Mouse (Mus musculus): ENCODE measurements around the gene Shpk. TPM values are rescaled to one million over a fixed set of nuclear protein-coding genes. Genes with fewer than 3 reads are reported as not detected.

Shpk gene
- 2.5 and 2.7 TPM in 2 replicates for polyA plus RNA-seq (2012; rRNA removed)

GRCm38 (mm10) chr11:73199230-73199712 is at the start of gene Shpk:
Gene Shpk, plus strand, starts transcription at chr11:73199460.

GRCm38 (mm10) chr11:73159957-73160810 is 39.1 kb upstream of the Shpk start, which contains the start of gene P2rx5:
Gene P2rx5, plus strand, starts transcription at chr11:73160421.

GRCm38 (mm10) chr11:73176608-73177508 is 22.4 kb upstream of the Shpk start, which contains the start of the genes Emc6 and Tax1bp3:
Gene Emc6, minus strand, starts transcription at chr11:73177037.
Gene Tax1bp3, plus strand, starts transcription at chr11:73177083.

GRCm38 (mm10) chr11:73198603-73199229 is 544 bp upstream of the Shpk start, which contains the start of gene Ctns:
Gene Ctns, minus strand, starts transcription at chr11:73199042.

GRCm38 (mm10) chr11:73233992-73234391 is 34.7 kb downstream of the Shpk start, which contains the start of gene Trpv1:
Gene Trpv1, plus strand, starts transcription at chr11:73234292.

GRCm38 (mm10) chr11:73267267-73267666 is 68.0 kb downstream of the Shpk start, which contains the start of gene Trpv3:
Gene Trpv3, plus strand, starts transcription at chr11:73267388.

Other genes with a start within 250 kb of the Shpk start
- gene Atp2a3, start 238.3 kb upstream of the Shpk start, polyA plus RNA-seq (2012; rRNA removed), result 108 and 126 TPM in 2 replicates
- gene P2rx1, start 200.4 kb upstream of the Shpk start, polyA plus RNA-seq (2012; rRNA removed), result 2.6 and 3.3 TPM in 2 replicates
- 2.8 and 3.7 TPM in 2 replicates for gene Camkk1, start 180.5 kb upstream of the Shpk start, polyA plus RNA-seq (2012; rRNA removed)
- gene Ncbp3, start 151.7 kb upstream of the Shpk start, polyA plus RNA-seq (2012; rRNA removed), result 0.52 and 0.67 TPM in 2 replicates
- 0.28 and 0.52 TPM in 2 replicates for gene Itgae, start 108.9 kb upstream of the Shpk start, polyA plus RNA-seq (2012; rRNA removed)
- gene Haspin, start 61.2 kb upstream of the Shpk start, polyA plus RNA-seq (2012; rRNA removed), result 1.00 and 1.3 TPM in 2 replicates
- gene P2rx5, start 39.0 kb upstream of the Shpk start, polyA plus RNA-seq (2012; rRNA removed), result 0.25 and 0.48 TPM in 2 replicates
- gene Emc6, start 22.4 kb upstream of the Shpk start, polyA plus RNA-seq (2012; rRNA removed), result 24.6 and 59.8 TPM in 2 replicates
- 70.2 and 75.3 TPM in 2 replicates for gene Tax1bp3, start 22.4 kb upstream of the Shpk start, polyA plus RNA-seq (2012; rRNA removed)
- 8.0 and 9.1 TPM in 2 replicates for gene Ctns, start 418 bp upstream of the Shpk start, polyA plus RNA-seq (2012; rRNA removed)
- gene Trpv1, start 34.8 kb downstream of the Shpk start, polyA plus RNA-seq (2012; rRNA removed), result 0.09 TPM in 1 of 2 replicates, not detected in the other
- gene Trpv3, start 67.9 kb downstream of the Shpk start, polyA plus RNA-seq (2012; rRNA removed), result 0.15 and 0.26 TPM in 2 replicates
- gene Aspa, start 130.1 kb downstream of the Shpk start, polyA plus RNA-seq (2012; rRNA removed), result 0.08 and 0.17 TPM in 2 replicates
- gene Gm49340, start 130.3 kb downstream of the Shpk start, polyA plus RNA-seq (2012; rRNA removed), result not detected in 2 replicates
- not detected in 2 replicates for gene Spata22, start 130.3 kb downstream of the Shpk start, polyA plus RNA-seq (2012; rRNA removed)
- 0.09 TPM in 1 of 2 replicates, not detected in the other for gene Olfr20, start 151.3 kb downstream of the Shpk start, polyA plus RNA-seq (2012; rRNA removed)
- not detected in 2 replicates for gene Olfr376, start 171.8 kb downstream of the Shpk start, polyA plus RNA-seq (2012; rRNA removed)
- gene Olfr1, start 200.2 kb downstream of the Shpk start, polyA plus RNA-seq (2012; rRNA removed), result not detected in 2 replicates
- not detected in 2 replicates for gene Olfr378, start 229.0 kb downstream of the Shpk start, polyA plus RNA-seq (2012; rRNA removed)

All from stomach, adult 2 months (tissue).